Mouse (Mus musculus): ENCODE measurements at regions not wholly inside any gene's neighbourhood (a gene's known extent, or its start where the extent isn't known, plus 50 kb on each side); places are given as distances from the start of the nearest gene placed in this dataset.

- Histone ChIP-seq H3K4me3 (replicated peaks; ENCODE audit: low read length) (no peak overlapping the region), H3K9me3 (ENCODE audit: control insufficient read depth, low read length) (no peaks in the 10 kb centered on the region), H3K27ac (no peak overlapping the region), H3K4me2 (replicated peaks) (no peak overlapping the region), H3K4me1 (replicated peaks; ENCODE audit: control insufficient read depth, insufficient read depth, low read length) (0 out of 2 replicates have a peak, but pooled peaks cover 3% of the 10 kb centered on the region), H3K9ac (no peak overlapping the region), H3K36me3 (replicated peaks; ENCODE audit: control insufficient read depth, insufficient read depth) (no peaks in the 10 kb centered on the region), H3K27me3 (ENCODE audit: control insufficient read depth, insufficient read depth, low read length) (no peaks in the 10 kb centered on the region)
- no peak for DNase-seq (ENCODE audit: low spot score)
- WGBS = 64% methylated on average over 6 of the region's 6 CpGs
- ATAC-seq (ENCODE audit: low FRiP score) = no peak
Measured at GRCm38 (mm10) chr8:49738043-49738442, 894.3 kb upstream of the Tenm3 start.

DNA sequence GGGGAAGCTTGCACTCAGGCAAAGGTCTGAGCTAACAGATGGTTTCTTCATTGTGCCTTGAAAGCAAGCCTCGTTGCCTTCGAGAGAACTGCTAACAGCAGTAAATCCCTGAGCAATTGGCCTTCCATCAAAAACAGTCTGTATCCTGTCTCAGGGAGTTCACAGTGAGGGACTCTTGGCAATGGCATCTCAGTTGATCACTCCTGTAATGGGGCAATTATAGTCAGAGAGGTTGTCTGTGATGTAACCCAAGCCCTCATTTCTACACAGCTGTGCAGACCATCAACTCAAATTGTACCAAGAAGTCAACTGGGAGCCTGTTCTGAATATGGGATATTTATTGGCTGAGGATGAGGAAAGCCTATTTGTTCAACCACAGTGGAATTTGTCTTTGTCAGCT, 885.4 kb upstream of the Tenm3 start:
- Histone ChIP-seq H3K9ac (no peak overlapping the region), H3K4me3 (replicated peaks; ENCODE audit: low read length) (no peak overlapping the region), H3K9me3 (ENCODE audit: control insufficient read depth, low read length) (no peaks in the 10 kb centered on the region), H3K27ac (no peak overlapping the region), H3K36me3 (replicated peaks; ENCODE audit: control insufficient read depth, insufficient read depth) (no peaks in the 10 kb centered on the region), H3K4me2 (replicated peaks) (no peak overlapping the region), H3K4me1 (replicated peaks; ENCODE audit: control insufficient read depth, insufficient read depth, low read length) (no peaks in the 10 kb centered on the region), H3K27me3 (ENCODE audit: control insufficient read depth, insufficient read depth, low read length) (no peaks in the 10 kb centered on the region)
- WGBS = 53% methylated on average over 2 of the region's 2 CpGs
- ATAC-seq (ENCODE audit: low FRiP score) = no peak
- DNase-seq (ENCODE audit: low spot score) = no peak

DNA sequence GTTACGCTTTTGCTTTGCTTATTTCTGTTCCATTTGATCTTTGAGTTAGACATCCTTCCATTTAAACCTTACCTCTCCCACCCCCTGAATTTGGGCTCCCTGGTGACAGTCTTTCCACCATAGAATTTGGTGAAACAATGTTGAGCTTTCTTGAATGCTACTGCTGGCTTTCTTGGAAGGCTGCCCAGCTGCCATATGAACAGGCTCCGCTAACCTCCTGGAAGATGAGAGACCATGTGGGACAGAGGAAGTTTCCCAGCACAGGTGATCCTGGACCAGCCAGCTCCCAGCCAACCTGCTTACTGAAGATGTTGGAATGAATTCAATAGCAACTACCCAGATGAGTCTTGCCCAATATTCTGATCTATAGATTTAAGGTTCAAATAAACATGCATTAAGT, 868.6 kb upstream of the Tenm3 start:
- no peak for DNase-seq (ENCODE audit: low spot score)

GRCm38 (mm10) chr8:49708701-49709100, 865.0 kb upstream of the Tenm3 start:
- DNase-seq (ENCODE audit: low spot score) (no peak), ATAC-seq (ENCODE audit: low FRiP score) (no peak)
- H3K4me3 ChIP-seq (replicated peaks; ENCODE audit: low read length) = no peak overlapping the region
- no peak overlapping the region for H3K9ac ChIP-seq
- no peaks in the 10 kb centered on the region for H3K9me3 ChIP-seq (ENCODE audit: control insufficient read depth, low read length)
- no peaks in the 10 kb centered on the region for H3K4me1 ChIP-seq (replicated peaks; ENCODE audit: control insufficient read depth, insufficient read depth, low read length)
- no peak overlapping the region for H3K4me2 ChIP-seq (replicated peaks)
- no peaks in the 10 kb centered on the region for H3K36me3 ChIP-seq (replicated peaks; ENCODE audit: control insufficient read depth, insufficient read depth)
- H3K27me3 ChIP-seq (ENCODE audit: control insufficient read depth, insufficient read depth, low read length) = no peaks in the 10 kb centered on the region
- H3K27ac ChIP-seq = no peak overlapping the region
- 0% methylated on average over 1 of the region's 1 CpGs for WGBS

More for the DNA sequence above, 868.6 kb upstream of the Tenm3 start:
- Histone ChIP-seq H3K9ac (no peak overlapping the region), H3K4me1 (replicated peaks; ENCODE audit: control insufficient read depth, insufficient read depth, low read length) (no peaks in the 10 kb centered on the region), H3K4me3 (replicated peaks; ENCODE audit: low read length) (no peak overlapping the region), H3K27ac (no peak overlapping the region), H3K9me3 (ENCODE audit: control insufficient read depth, low read length) (no peaks in the 10 kb centered on the region), H3K36me3 (replicated peaks; ENCODE audit: control insufficient read depth, insufficient read depth) (no peaks in the 10 kb centered on the region), H3K4me2 (replicated peaks) (no peak overlapping the region), H3K27me3 (ENCODE audit: control insufficient read depth, insufficient read depth, low read length) (no peaks in the 10 kb centered on the region)
- 76% methylated on average over 2 of the region's 2 CpGs for WGBS
- no peak for ATAC-seq (ENCODE audit: low FRiP score)

DNA sequence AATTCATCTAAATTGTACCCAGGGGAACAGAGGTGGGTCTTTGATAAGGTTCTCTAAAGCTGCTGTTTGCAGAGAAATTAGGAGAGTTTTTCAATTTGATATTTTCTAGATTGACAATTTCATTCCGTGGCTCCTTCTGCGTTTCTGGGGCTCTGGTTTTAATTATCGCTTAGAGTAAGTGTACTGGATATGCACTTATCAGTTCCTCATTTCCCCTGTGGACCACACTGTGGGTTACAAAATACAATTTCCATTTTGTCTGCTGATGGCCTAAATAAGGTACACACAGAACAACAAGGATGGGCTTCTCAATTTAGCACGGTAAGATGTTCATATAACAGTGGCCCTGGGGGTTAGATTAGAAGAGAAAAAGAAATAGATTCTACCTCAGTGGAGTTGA, 855.3 kb upstream of the Tenm3 start:
- H3K27me3 ChIP-seq (ENCODE audit: control insufficient read depth, insufficient read depth, low read length) = no peaks in the 10 kb centered on the region
- H3K4me2 ChIP-seq (replicated peaks) = no peak overlapping the region
- DNase-seq (ENCODE audit: low spot score) = no peak
- H3K4me1 ChIP-seq (replicated peaks; ENCODE audit: control insufficient read depth, insufficient read depth, low read length) = no peaks in the 10 kb centered on the region
- ATAC-seq (ENCODE audit: low FRiP score) = no peak
- no peaks in the 10 kb centered on the region for H3K9me3 ChIP-seq (ENCODE audit: control insufficient read depth, low read length)
- H3K4me3 ChIP-seq (replicated peaks; ENCODE audit: low read length) = no peak overlapping the region
- no peak overlapping the region for H3K9ac ChIP-seq
- 67% methylated on average over 4 of the region's 4 CpGs for WGBS
- no peak overlapping the region for H3K27ac ChIP-seq
- H3K36me3 ChIP-seq (replicated peaks; ENCODE audit: control insufficient read depth, insufficient read depth) = no peaks in the 10 kb centered on the region

GRCm38 (mm10) chr8:49696709-49697108, 853.0 kb upstream of the Tenm3 start:
- DNase-seq (ENCODE audit: low spot score) (no peak), ATAC-seq (ENCODE audit: low FRiP score) (no peak)
- H3K27me3 ChIP-seq (ENCODE audit: control insufficient read depth, insufficient read depth, low read length) = no peaks in the 10 kb centered on the region
- no peaks in the 10 kb centered on the region for H3K9me3 ChIP-seq (ENCODE audit: control insufficient read depth, low read length)
- no peak overlapping the region for H3K4me3 ChIP-seq (replicated peaks; ENCODE audit: low read length)
- no peaks in the 10 kb centered on the region for H3K4me1 ChIP-seq (replicated peaks; ENCODE audit: control insufficient read depth, insufficient read depth, low read length)
- no peak overlapping the region for H3K9ac ChIP-seq
- no peak overlapping the region for H3K4me2 ChIP-seq (replicated peaks)
- H3K27ac ChIP-seq = no peak overlapping the region
- WGBS = 88% methylated on average over 2 of the region's 2 CpGs
- H3K36me3 ChIP-seq (replicated peaks; ENCODE audit: control insufficient read depth, insufficient read depth) = no peaks in the 10 kb centered on the region

Data from hindbrain, embryonic 14.5 days (tissue).